Mouse (Mus musculus) kidney, embryonic 15.5 days (tissue): ENCODE data around the gene Ano1. TPM values are rescaled to one million over a fixed set of nuclear protein-coding genes. Genes with fewer than 3 reads are reported as not detected.
A peak's percentile ranks its signal among the peaks of the same experiment; 100 is the strongest.

Source experiments
- ATAC-seq: fragments of 200-750 bp; cut with Nextera tagmentation; replicated peaks from 2 replicates; pipeline ENCODE4 v1.8.0; 2017; ENCODE audit warnings: moderate TSS enrichment; ENCODE audit not compliant: low FRiP score
- H3K27ac ChIP-seq: fragments of 300-500 bp; sonication (generic); 2 replicates; pipeline ENCODE4 v1.5.1; 2015; ENCODE audit warnings: mild to moderate bottlenecking, inconsistent platforms
- H3K27me3 ChIP-seq: fragments of 300-500 bp; sonication (generic); 2 replicates; pipeline ENCODE4 v1.6.1; 2015; ENCODE audit warnings: inconsistent platforms
- H3K36me3 ChIP-seq: fragments of 300-500 bp; sonication (generic); 2 replicates; pipeline ENCODE4 v1.6.1; 2015; ENCODE audit warnings: inconsistent platforms
- H3K4me1 ChIP-seq: fragments of 300-500 bp; sonication (generic); 2 replicates; pipeline ENCODE4 v1.6.1; 2015; ENCODE audit warnings: inconsistent platforms
- H3K4me2 ChIP-seq: fragments of 300-500 bp; sonication (generic); 2 replicates; pipeline ENCODE4 v1.6.1; 2015; ENCODE audit warnings: moderate library complexity, mild to moderate bottlenecking, inconsistent platforms
- H3K4me3 ChIP-seq: fragments of 300-500 bp; sonication (generic); replicated peaks from 2 replicates; pipeline ENCODE4 v1.5.1; 2015; ENCODE audit warnings: mild to moderate bottlenecking, inconsistent platforms
- H3K9ac ChIP-seq: fragments of 300-500 bp; sonication (generic); 2 replicates; pipeline ENCODE4 v1.6.1; 2015; ENCODE audit warnings: mild to moderate bottlenecking, inconsistent platforms
- H3K9me3 ChIP-seq: fragments of 300-500 bp; sonication (generic); replicated peaks from 2 replicates; pipeline ENCODE4 v1.6.1; 2016; ENCODE audit warnings: inconsistent platforms
- WGBS: fragments of 180-500 bp; shearing (Covaris S2); methylation state at CpG from one replicate; pipeline ENCODE4 v1.1.7; 2015; ENCODE audit warnings: mixed read lengths; 5-methylcytosine and 5-hydroxymethylcytosine counted together
- polyA plus RNA-seq: library from polyadenylated mRNA; unstranded; fragments of >200 nt; fragmentation: Nextera tagmentation; extraction: Ambion mirVana; gene quantifications from 2 replicates; pipeline ENCODE4 v1.2.1, GENCODE M21; 2015

Ano1 gene
- polyA plus RNA-seq, 1 experiment from 2014 or later = 47.8 TPM

DNA sequence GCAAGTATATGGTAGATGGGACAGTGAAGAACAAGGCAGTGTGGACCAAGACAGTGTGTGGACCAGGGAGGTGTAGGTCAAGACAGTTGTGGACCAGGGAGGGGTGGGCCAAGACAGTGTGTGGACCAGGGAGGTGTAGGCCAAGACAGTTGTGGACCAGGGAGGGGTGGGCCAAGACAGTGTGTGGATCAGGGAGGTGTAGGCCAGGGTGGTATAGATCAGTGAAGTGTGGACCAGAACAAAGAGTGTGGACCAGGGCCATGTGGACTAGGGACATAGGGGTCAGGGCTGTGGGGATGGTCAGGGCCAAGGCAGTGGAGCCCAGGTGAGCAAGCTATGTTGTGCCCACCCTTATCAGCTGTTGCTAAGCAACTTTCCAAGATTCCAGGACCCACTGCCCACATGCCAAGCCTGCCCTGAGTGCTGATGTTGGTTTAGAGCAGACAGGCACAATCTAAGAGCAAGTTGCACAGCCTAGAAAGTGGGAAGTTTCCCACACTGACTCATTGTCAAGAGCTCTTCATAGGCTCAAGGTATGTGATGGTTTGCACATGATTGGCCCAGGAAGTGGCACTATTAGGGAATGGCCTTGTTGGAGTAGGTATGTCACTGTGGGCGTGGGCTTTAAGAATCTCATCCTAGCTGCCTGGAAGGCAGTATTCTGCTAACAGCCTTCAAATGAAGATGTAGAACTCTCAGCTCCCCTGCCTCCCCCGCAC lies 64.0 kb downstream of the Ano1 start:
- H3K9me3 ChIP-seq = no peaks in the 10 kb centered on the region
- peaks cover 30% of the 10 kb centered on the region for H3K4me1 ChIP-seq
- H3K4me2 ChIP-seq = no peak overlapping the region
- H3K36me3 ChIP-seq = no peaks in the 10 kb centered on the region
- no peaks in the 10 kb centered on the region for H3K27me3 ChIP-seq
- H3K4me3 ChIP-seq = no peak overlapping the region
- 0 out of 2 replicates have a peak, but pooled peaks have one; percentile 16 for ATAC-seq
- H3K9ac ChIP-seq = no peak overlapping the region
- WGBS = 94% methylated on average over 2 of the region's 2 CpGs
- no peak overlapping the region for H3K27ac ChIP-seq

DNA sequence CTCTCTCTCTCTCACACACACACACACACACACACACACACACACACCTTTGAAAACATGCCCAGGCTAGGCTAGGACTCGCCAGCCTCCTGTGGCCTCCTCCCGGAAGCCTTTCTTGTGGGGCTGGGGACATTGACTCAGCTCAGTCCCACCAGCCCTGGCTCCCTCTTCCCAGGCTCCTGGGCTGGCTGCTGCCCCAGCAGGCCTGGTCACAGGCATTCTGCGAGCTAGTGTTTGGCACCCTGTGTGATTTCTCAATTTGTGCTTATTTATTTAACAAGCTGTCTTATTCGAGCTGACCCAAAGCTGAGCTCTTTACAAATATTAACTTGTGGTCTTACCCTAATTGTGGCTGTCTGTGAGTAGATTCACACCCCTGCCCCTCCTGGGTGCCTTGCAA lies 66.8 kb downstream of the Ano1 start:
- Histone ChIP-seq H3K9me3 (no peaks in the 10 kb centered on the region), H3K27ac (no peak overlapping the region; the same call in 1 of the 2 replicates), H3K36me3 (no peaks in the 10 kb centered on the region), H3K9ac (no peak overlapping the region), H3K4me3 (no peak overlapping the region), H3K4me2 (no peak overlapping the region), H3K27me3 (0 out of 2 replicates have a peak, but pooled peaks cover under 1% of the 10 kb centered on the region), H3K4me1 (peaks cover 18% of the 10 kb centered on the region)
- 63% methylated on average over 4 of the region's 4 CpGs for WGBS
- no peak for ATAC-seq

DNA sequence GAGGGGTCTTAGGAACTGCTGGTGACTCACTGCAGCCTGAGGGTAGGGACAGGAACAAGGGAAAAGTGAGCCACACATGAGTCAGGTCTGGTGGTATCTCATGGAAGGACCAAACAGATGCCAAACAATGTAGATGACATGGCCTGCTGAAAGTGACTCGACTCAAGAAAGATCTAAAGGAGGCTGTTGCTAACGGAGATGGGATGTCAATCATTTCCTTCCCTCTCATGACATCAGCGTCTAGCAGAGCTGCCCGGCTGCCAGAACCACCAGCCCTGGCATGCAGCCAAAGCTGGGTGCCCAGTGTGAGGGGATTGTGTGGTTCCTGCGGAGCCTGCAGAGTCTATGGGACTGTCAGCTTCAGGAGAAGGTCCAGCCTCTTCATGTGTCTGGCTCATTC lies 67.3 kb downstream of the Ano1 start:
- no peaks in the 10 kb centered on the region for H3K9me3 ChIP-seq
- no peaks in the 10 kb centered on the region for H3K36me3 ChIP-seq
- peaks cover 15% of the 10 kb centered on the region for H3K4me1 ChIP-seq
- WGBS = 36% methylated on average over 5 of the region's 5 CpGs
- peaks cover 6% of the 10 kb centered on the region; the same call in 1 of the 2 replicates for H3K27me3 ChIP-seq
- no peak overlapping the region for H3K4me2 ChIP-seq
- ATAC-seq = no peak
- no peak overlapping the region for H3K27ac ChIP-seq
- H3K9ac ChIP-seq = no peak overlapping the region
- no peak overlapping the region for H3K4me3 ChIP-seq

DNA sequence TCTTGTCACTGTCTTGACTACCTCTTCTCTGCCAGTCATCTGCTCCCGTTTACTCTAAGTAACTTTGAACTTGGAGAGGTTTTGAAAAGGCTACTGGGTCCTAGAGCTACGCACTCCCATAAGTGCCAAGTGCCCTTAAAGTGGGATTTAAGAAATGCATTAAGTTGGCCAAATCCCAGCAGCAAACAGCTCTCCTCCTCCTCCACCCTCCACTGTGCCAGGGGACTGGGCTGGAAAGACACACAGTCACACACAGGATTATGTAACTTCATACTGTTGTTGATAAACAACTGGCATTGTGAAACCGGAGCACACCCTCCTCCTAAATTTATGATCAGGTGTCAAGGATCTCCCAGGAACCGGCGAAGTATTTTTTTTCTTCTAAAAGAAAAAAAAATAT lies 71.7 kb downstream of the Ano1 start:
- no peak overlapping the region for H3K4me3 ChIP-seq

DNA sequence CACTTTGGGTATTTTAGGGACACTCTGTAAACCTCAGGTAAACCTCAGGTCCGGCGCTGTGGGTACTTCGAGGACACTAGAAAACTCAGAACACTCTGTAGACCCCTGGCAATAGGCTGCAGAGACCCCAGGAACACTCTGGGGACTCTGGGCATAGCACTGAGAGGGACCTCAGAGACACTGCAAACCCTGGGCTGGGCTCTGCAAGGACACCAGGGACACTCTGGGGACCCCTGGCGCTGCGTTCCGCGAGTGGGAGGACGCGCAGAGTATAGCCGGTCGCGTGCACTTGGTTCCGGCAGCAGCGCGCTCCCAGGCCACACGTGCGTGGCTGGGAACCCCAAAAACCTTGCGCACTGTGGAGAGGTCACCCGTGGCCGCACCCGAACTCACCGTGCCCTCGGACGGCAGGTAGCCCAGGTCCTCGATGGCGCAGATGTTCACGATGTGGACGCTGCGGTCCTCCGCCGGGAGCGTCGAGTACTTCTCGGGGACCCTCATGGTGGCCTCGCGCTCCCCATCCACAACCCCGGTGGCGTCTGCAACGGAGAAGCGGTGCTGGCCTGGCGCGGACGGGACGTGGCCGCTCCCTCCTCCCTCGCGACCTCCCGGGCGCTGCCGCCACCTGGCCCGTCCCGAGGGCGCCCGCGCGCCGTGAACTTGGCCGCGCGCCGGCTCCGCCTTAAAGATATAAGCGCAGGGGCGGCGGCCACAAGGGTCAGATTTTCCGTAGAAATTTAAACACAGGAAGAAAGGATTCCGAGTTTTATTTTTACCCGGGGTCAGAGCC lies 73.3 kb downstream of the Ano1 start:
- 0 out of 2 replicates have a peak overlapping the region, but pooled peaks have one; percentile 18 for H3K27ac ChIP-seq
- WGBS = 5% methylated on average over 68 of the region's 68 CpGs

More for the DNA sequence above, 71.7 kb downstream of the Ano1 start:
- 59% methylated on average over 5 of the region's 5 CpGs for WGBS
- H3K4me2 ChIP-seq = no peak overlapping the region
- ATAC-seq = no peak
- no peaks in the 10 kb centered on the region for H3K36me3 ChIP-seq
- peaks cover 44% of the 10 kb centered on the region for H3K4me1 ChIP-seq
- H3K27me3 ChIP-seq = peaks cover 19% of the 10 kb centered on the region
- H3K9me3 ChIP-seq = no peaks in the 10 kb centered on the region
- no peak overlapping the region for H3K27ac ChIP-seq
- H3K9ac ChIP-seq = no peak overlapping the region

DNA sequence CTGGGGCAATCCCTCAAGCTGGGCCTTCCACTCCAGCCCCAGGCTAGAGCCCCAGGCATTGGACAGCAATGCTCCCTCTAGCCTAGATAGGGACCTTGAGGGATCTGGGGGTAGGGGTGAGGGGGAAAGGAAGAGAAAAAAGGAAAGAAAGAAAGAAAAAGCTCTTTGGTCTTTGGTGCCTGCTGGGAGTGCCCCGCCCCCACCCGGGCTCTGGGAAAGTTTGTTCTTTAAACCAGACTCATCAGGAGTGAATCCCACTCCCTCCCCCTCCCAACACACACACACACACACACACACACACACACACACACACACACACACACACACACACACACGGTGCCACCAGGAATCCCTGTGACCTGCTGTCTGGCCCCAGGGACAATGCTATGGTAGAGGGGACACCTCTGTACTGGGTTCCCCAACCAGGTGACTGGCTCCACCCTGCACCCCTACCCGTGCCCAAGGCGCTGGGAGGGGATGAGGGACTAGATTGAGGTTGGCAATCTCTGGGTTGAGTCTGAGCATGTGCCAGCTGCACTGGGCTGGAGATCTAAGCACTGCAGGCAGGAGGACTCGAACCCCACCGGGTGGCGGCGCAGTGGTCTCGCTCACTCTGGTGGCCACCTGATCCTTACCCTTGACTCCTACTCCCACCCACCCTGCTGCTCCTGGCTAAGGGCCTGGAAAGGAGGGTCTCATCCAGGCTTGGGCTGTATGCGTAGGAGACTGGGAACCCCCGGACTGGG lies 74.3 kb downstream of the Ano1 start:
- Histone ChIP-seq H3K9ac (peak overlapping the region; percentile 50; the same call in 1 of the 2 replicates), H3K27me3 (peaks cover 19% of the 10 kb centered on the region), H3K4me1 (peaks cover 48% of the 10 kb centered on the region), H3K9me3 (no peaks in the 10 kb centered on the region), H3K4me2 (peak overlapping the region; percentile 90), H3K36me3 (0 out of 2 replicates have a peak, but pooled peaks cover 3% of the 10 kb centered on the region), H3K4me3 (peak overlapping the region; percentile 53), H3K27ac (no peak overlapping the region)
- ATAC-seq = peak; percentile 50; the same call in 1 of the 2 replicates
- 35% methylated on average over 12 of the region's 12 CpGs for WGBS

More for the DNA sequence above, 73.3 kb downstream of the Ano1 start:
- H3K9ac ChIP-seq = peak overlapping the region; percentile 50
- no peaks in the 10 kb centered on the region for H3K9me3 ChIP-seq
- peak overlapping the region; percentile 90 for H3K4me2 ChIP-seq
- peaks cover 48% of the 10 kb centered on the region for H3K4me1 ChIP-seq
- H3K4me3 ChIP-seq = peak overlapping the region; percentile 53
- peak; percentile 40; the same call in 1 of the 2 replicates for ATAC-seq
- H3K36me3 ChIP-seq = no peaks in the 10 kb centered on the region
- peaks cover 19% of the 10 kb centered on the region for H3K27me3 ChIP-seq

DNA sequence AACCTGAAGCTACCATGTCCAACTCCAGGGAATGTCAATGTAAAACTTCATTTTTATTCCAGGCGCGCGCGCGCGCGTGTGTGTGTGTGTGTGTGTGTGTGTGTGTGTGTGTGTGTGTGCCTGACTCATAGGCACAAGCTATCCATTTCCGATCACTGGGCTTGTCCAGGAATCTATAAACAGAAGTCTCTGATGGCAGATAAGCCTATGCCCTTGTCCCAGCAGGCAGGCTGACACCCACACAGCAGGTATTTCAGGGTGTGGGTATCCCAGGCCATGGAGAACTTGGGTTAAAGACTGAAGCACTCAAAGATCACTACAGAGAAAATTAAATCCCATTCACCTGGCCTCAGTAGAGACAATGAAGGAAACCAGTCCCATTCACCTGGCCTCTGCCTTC lies 76.1 kb downstream of the Ano1 start:
- Histone ChIP-seq H3K36me3 (0 out of 2 replicates have a peak, but pooled peaks cover 3% of the 10 kb centered on the region), H3K4me2 (no peak overlapping the region), H3K9ac (no peak overlapping the region), H3K27me3 (peaks cover 21% of the 10 kb centered on the region), H3K9me3 (no peaks in the 10 kb centered on the region), H3K4me3 (no peak overlapping the region), H3K27ac (0 out of 2 replicates have a peak overlapping the region, but pooled peaks have one; percentile 37), H3K4me1 (peaks cover 48% of the 10 kb centered on the region)
- whole genome bisulfite sequencing = 95% methylated on average over 8 of the region's 8 CpGs
- no peak for ATAC-seq

DNA sequence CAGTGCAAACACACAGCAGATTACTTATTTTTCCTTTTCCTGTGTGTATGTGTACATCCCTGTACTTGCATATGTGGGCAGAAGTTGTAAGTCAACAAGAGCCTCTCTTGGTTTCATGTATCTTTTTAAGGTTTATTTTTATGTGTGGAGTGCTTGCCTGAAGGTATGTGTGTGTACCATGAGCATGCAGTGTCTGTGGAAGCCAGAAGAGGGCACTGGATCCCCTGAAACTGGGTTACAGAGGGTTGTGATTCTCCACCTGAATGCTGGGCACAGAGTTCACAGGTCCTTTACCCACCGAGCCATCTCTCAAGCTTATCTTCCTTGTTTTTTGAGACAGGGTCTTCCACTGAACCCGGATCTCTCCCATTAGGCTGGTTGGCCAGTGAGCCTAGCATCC lies 81.9 kb downstream of the Ano1 start:
- H3K9me3 ChIP-seq = no peaks in the 10 kb centered on the region; the same call in 1 of the 2 replicates
- H3K4me1 ChIP-seq = peaks cover 32% of the 10 kb centered on the region
- no peak overlapping the region for H3K9ac ChIP-seq
- no peak overlapping the region for H3K27ac ChIP-seq
- no peak for ATAC-seq
- H3K4me3 ChIP-seq = no peak overlapping the region
- H3K4me2 ChIP-seq = no peak overlapping the region
- 97% methylated on average over 2 of the region's 2 CpGs for WGBS
- 0 out of 2 replicates have a peak, but pooled peaks cover 2% of the 10 kb centered on the region for H3K27me3 ChIP-seq
- peaks cover 10% of the 10 kb centered on the region; the same call in 1 of the 2 replicates for H3K36me3 ChIP-seq

DNA sequence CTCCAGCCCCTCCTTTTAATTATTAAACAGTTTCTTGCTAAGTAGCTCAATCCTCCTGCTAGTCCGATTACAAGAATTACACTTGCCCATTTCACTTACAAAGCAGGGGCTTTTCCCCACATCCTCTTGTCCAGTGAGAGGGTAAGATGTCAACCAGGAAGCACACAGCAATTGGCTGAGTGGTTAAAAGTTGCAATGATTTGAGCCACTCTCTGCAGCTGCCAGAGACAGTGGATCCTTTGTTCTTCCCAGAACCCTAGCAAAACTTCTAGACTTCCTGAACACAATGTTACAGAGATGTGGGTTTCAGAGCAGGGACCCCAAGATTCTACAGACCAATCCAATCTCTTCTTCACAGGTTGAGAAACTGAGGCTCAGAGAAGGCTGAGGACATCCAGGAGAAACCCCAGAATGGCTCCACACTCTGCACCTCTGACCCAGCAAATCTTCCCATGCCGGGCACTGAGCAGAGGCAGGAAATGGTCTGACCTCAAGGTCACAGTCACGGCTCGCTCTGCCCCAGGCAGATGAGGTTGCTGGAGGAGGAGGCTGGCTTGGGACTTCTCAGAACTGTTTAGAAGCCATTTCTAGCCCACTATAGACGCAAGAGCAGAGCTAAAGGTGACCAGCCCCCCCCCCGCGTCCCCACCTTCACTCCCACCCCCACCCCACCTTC lies 83.0 kb downstream of the Ano1 start:
- Histone ChIP-seq H3K27me3 (0 out of 2 replicates have a peak, but pooled peaks cover 2% of the 10 kb centered on the region), H3K36me3 (peaks cover 10% of the 10 kb centered on the region; the same call in 1 of the 2 replicates), H3K4me3 (no peak overlapping the region), H3K4me2 (no peak overlapping the region), H3K4me1 (peaks cover 37% of the 10 kb centered on the region), H3K9me3 (no peaks in the 10 kb centered on the region; the same call in 1 of the 2 replicates), H3K27ac (peak overlapping the region; percentile 59), H3K9ac (no peak overlapping the region)
- 22% methylated on average over 7 of the region's 7 CpGs for WGBS
- peak; percentile 68 for ATAC-seq

DNA sequence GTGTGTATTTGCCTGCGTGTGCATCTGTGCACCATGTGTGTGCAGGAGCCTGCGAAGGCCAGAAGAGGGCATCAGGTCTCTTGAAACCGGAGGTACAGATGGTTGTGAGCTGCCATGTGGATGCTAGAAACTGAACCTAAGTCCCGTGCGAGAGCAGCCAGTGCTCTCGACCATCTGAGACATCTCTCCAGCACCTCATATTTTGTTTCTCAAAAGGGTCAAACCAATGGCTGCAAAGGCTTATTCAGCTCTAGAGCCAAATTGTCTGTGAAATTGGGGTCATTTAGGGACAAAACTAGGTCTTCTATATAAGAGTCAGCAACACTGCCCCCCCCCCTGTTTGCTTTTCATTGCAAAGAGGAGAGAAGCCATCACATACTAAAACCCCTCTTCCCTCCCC lies 84.7 kb downstream of the Ano1 start:
- Histone ChIP-seq H3K4me2 (no peak overlapping the region), H3K9me3 (no peaks in the 10 kb centered on the region; the same call in 1 of the 2 replicates), H3K4me3 (no peak overlapping the region), H3K27me3 (0 out of 2 replicates have a peak, but pooled peaks cover 2% of the 10 kb centered on the region), H3K4me1 (peaks cover 53% of the 10 kb centered on the region), H3K27ac (no peak overlapping the region), H3K9ac (no peak overlapping the region), H3K36me3 (peaks cover 7% of the 10 kb centered on the region; the same call in 1 of the 2 replicates)
- 91% methylated on average over 6 of the region's 6 CpGs for WGBS
- ATAC-seq = no peak

DNA sequence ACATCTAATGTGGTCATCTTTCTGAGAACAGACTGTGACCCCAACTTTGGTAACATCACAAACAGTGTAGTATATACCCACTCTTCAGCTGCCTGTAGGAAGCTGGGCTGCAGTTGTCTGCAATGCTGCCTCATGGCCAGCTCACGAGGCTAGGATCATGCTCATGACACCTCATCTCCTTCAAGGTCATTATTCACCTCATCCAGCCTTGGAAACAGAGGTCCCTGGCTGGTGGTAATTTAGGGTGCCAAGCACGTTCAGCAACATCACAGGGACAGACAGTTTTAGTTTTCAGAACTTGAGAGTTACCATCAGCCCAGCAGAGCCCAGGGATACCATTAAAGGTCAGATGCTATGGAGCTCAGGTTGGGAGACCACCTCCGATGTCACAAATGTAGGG lies 86.2 kb downstream of the Ano1 start:
- no peak overlapping the region for H3K4me2 ChIP-seq
- H3K27me3 ChIP-seq = no peaks in the 10 kb centered on the region
- no peak for ATAC-seq
- no peaks in the 10 kb centered on the region; the same call in 1 of the 2 replicates for H3K9me3 ChIP-seq
- 63% methylated on average over 3 of the region's 3 CpGs for WGBS
- H3K9ac ChIP-seq = no peak overlapping the region
- no peak overlapping the region for H3K4me3 ChIP-seq
- H3K36me3 ChIP-seq = peaks cover 7% of the 10 kb centered on the region; the same call in 1 of the 2 replicates
- H3K27ac ChIP-seq = 0 out of 2 replicates have a peak overlapping the region, but pooled peaks have one; percentile 27
- H3K4me1 ChIP-seq = peaks cover 60% of the 10 kb centered on the region
